Mouse (Mus musculus): ENCODE data around the gene Cdca7l. TPM values are rescaled to one million over a fixed set of nuclear protein-coding genes. Genes with fewer than 3 reads are reported as not detected.
"Not testable (repeated sequence)": the region's sequence is repeated elsewhere in the genome, so short reads cannot be mapped to it uniquely, and the experiment has no call there.

Cdca7l gene
- total RNA-seq (2021) = 1 to 10 TPM; 1.8 to 2.1 TPM
- long read RNA-seq, partial matches to known transcripts = 0 of 6 reads
- long read RNA-seq, other reads (novel, unspliced or antisense) = 4 of 6 reads

DNA sequence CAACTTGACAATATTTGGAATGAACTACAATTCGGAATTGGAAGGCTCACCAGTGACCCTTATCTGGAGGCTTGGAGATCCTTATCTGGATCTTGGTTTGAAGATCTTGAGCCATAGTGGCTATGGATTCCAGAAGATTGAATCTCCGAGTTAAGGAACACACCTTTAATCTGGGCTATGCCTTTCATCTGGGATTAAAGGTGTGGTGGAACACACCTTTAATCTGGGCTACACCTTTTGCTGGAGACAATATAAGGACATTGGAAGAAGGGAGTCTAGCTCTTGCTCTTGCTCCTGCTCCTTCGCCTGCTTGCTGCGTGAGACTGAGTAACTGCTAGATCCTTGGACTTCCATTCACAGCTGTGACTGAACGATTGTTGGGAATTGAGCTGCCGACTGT is at the start of gene Cdca7l:
Gene Cdca7l (plus strand): TSS at position 301 of the 400 bp plus-strand sequence.
- DNase-seq (ENCODE audit: low spot score in 2 of 2) = not testable (repeated sequence)

DNA sequence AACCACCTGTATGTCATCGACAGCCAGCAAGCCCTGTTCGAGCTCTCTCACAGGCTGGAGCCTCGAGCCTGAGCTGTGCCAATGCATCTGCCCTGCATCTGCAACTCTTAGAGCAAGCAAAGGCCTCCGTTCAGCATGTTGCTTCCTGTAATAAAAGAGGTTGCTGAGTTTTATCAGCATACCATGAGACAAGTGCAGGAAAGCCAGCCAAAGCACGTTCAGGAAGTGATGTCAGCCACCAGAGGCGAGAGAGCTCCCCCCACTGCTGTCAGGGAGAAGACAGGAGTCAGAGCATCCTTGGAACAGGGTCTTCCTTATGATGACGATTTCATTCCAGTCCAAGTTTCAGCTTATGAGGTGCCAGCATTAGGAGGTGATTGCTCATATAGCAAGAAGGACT is 48.1 kb upstream of the Cdca7l start:
- no peak for DNase-seq (ENCODE audit: low spot score in 2 of 2)

DNA sequence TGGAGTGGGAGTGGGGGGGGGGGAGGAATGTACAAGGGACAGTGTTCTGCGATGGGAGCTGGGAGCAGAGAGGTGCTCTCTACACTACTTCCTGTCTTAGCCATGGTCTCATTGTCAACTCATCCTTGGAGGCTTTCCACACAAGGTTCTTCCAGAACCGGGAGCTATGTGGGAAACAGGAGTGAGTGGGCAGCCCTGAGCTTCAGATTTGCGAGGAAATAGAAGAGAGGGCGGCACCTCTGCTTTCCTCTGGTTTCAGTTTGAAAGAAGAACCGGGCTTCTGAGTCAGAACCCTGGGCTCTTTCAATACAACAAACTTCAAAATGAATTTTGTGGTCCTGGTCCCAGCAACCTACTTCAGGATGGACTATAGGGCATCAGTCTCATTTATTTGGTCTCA is 43.7 kb upstream of the Cdca7l start:
- no peak for DNase-seq (ENCODE audit: low spot score in 2 of 2)

DNA sequence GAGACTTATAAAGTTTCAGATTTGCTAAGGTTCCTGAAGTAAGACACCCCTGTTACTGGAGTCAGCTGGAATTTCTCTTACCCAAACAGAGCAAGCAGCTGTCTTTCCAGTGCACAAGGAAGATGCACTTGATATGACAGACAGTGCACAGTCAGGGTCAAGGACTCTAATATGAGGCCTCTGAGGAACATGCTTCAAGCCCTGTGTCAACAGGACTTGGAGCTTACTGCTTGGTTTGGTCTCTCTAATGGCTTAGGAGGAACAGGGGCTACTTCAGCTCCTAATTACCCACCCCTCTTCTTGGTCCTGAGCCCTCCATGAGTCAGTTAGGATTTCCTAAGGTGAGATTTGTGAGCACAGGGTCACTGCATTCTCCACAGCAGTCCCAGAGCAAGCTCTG is 43.2 kb upstream of the Cdca7l start:
- DNase-seq (ENCODE audit: low spot score in 2 of 2) = no peak

DNA sequence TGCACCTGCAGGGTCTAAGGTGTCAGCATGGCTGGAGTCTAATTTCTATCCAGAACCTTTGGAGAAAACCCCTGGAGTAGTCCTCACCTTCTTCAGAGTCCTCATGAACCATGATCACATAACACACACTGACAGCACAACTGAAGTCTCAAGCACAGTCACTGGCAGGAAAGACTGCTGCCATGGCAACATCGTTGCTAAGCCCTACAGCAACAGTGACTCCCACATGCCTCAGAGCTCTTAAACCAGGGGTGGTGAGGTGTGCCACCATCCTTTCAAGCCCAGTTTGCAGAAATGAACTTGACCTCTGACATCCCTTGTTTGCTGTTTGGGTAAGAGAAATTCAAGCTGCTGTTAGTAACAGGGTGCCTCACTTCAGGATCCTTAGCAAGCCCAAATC is 42.4 kb upstream of the Cdca7l start:
- DNase-seq (ENCODE audit: low spot score in 2 of 2) = peak in 1 of 2 experiments; percentile 47

DNA sequence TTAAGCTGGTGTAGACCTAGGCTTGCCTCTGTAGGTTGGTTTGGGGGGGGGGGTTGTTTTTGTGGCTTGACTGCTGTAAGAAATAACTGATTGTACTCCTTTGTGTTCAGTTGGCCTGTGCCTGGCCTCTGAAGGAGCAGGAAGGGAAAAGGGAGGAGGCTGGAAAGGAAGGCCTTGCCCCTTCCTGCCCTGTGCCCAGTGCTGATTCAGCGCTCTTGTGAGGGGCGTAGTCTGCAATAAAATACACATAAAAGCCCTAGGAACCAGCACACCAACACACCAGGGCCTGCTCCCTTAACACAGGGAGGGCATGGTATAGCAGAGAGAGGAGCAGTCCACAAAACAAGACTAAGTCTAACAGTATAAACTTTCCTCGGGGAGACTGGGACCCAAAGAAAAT is 40.8 kb upstream of the Cdca7l start:
- DNase-seq (ENCODE audit: low spot score in 2 of 2) = no peak

DNA sequence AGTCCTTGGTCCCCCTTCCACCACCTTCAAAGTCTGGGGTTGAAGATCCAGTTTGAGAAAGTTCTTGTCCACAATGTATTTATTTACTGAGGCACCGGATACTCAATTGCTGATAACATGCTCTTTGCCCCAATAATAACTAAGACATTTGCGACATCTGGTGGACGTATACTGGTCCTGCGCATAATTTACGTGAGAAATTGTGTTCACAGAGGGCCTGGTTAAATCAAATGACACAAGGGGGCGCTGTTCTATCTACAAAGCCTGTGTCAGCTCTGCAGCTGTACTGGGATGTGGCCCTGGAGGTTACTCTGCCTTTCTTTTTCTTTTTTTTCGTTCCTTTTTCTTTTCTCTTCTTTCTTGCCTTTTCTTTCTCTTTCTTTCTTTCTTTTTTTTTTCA is 39.2 kb upstream of the Cdca7l start:
- peak; percentile 78 to 81 for DNase-seq (ENCODE audit: low spot score in 2 of 2)

DNA sequence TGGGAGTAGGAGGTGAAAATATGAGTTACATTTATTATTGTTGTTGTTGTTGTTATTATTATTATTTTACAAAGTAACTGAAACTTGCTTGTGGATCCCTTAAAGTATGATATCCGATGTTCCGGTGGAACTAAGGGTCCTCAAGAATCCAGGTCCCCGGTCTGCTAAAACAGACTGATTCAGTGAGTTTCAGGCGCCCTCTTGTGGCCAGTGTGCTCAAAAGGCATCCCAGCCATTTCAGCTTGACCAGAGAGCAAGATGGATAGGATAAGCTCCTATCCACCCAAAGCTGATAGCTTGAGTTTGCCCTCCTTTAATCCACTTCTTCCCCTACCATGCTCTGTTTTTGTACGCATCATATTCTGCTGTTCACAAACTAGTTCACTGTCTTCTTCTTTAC is 35.0 kb upstream of the Cdca7l start:
- peak; percentile 82 to 86 for DNase-seq (ENCODE audit: low spot score in 2 of 2)

DNA sequence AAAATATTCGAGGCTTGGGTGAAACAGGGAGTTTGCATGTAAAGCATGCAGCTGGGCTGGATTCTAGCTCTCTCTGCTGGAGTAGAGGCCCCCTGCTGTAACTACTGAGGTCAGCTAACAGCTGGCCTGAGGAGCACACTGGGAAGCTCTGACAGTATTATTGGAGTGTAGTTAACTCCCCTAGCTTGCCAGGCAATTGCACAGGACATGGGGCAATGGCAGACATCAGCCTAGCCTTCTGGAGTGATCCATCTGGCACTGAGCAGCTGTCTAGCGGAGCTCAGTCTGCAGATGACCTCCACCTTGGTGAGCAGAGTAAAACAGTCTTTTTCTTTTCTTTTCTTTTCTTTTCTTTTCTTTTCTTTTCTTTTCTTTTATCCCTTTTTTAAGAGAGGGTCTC is 33.9 kb upstream of the Cdca7l start:
- no peak for DNase-seq (ENCODE audit: low spot score in 2 of 2)

DNA sequence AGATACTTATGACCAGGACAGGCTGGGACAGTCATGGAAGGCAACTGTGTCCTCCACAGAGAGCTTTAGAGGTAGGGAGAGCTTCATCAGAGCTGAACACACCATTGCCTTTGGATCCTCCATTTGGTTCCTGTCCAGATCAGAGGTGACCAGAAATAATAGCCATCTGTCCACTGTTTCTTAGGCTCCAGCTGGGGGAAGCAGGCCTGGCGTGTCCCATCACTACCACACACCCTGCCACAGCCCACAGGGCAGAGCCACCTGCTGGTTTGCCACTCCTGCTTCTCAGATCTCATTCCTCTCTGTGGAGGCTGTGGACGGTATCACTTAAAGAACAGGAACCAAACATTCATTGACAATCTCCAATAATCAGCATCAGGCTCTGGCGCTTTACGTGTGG is 32.9 kb upstream of the Cdca7l start:
- no peak for DNase-seq (ENCODE audit: low spot score in 2 of 2)

DNA sequence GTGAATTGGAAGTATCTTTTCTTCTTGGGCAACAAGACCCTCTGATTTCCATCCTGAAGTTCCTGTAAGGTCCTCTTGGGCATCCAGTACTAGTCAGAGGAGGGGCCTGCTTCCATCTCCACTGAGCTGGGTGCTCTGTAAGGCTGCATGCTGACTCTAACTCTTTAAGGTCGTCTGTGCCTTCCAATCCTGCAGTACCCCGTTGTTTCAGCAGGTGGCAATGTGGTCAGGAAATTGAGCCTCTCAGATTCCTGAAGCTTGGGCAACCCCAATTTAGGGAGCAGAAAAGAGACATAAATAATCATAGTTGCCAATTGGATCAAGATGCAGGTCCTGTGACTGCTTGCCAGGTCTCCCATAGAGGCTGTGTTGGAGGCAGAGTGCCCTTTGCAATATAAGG is 31.5 kb upstream of the Cdca7l start:
- peak; percentile 87 to 93 for DNase-seq (ENCODE audit: low spot score in 2 of 2)

DNA sequence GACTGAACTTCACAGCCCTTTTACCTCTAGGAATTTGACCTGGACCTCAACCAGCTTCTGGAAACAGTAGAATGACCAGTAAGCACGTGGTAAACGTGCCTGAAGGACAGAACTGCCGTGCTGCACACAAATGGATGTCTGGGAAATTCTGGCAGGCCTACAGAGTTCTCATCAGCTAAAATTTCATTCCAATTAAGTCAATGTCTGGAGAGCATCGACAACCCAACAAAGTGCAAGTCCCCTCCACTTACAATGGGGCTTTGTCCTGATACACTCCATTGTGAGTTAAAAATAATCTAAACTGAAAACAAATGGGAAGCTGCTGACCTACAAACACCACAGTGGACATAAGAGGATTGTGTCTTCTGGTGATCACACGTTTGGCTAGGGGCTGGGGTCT is 27.2 kb upstream of the Cdca7l start:
- no peak for DNase-seq (ENCODE audit: low spot score in 2 of 2)

DNA sequence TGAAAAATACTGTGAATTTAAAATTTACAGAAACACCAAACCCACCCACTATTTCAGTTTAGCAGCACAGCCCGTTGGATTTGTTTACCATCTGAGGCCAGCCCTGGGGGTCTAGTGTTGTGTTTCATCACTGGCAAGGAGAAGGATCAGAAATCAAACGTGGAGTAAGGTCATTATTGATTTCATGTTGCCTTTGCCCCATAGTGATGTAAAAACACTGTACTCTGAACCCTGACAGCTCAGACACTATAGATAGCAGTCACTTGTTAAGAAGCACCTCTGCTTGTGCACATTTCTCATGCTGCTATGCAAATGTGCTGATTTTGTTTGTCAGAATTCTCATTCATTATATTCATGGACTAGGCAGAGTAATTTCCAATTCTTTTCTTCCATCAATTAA is 22.7 kb upstream of the Cdca7l start:
- no peak for DNase-seq (ENCODE audit: low spot score in 2 of 2)

DNA sequence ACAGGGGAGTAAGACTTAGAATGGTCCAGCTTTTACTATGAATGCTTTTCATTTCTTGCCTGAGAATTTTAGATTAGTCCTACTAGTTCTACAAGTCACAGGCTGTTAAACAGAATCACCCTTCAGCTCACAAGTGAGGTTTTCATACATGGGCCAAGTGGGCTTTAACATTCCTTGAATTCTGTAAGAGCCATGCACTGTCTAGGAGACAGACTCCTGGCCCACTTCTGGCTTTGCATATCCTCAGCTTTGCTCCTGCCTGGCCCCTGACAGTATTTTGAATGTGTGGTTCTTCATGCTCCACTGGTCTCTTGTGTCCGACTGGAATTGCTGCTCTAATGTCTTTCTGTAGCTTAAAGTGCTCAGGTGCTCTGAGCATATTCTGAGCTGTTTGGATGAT is 20.7 kb upstream of the Cdca7l start:
- DNase-seq (ENCODE audit: low spot score in 2 of 2) = no peak

DNA sequence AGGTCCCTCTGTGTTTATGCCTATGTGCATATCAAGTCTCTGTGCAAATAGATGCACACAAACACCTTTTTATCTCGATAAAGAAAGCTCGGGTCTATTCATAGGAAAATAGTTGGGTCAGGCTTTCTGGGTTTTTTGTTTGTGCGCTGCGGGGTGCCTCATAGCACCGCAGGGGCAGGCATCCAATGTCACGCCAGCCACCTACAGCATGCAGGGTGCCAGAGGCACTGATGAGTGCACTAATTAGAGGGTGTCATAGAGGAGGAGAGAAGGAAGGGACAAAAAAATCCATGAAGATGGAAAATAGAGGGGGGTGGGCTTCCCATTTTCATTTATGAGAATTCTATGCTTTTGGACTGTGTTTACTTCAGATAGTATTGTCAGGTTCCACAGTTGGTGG is 17.5 kb upstream of the Cdca7l start:
- peak in 1 of 2 experiments; percentile 16 for DNase-seq (ENCODE audit: low spot score in 2 of 2)

DNA sequence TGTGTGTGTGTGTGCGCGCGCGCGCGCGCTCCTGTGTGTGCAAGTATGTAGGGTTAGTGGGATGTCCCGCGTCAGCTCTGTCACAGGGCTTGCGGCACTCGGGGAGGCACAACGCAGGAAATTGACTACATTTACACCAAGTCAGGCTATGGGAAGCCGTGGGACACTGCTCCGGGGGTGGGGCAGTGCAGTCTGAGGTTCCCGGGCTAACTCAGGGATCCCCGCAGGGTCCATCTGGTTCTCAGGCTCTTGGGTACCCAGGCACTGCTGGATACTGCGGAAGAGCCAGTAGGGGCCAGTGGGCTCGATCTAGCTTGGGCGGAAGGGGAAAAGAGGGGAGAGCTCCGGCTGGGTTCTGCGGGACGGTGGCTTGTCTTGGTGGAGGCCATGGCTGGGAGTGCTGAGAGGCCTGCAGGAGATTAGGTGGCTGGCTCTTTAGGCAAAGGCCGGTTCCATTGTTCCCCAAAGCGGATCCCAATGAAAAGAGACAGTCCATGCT is 15.5 kb upstream of the Cdca7l start:
- DNase-seq (ENCODE audit: low spot score in 2 of 2) = no peak

DNA sequence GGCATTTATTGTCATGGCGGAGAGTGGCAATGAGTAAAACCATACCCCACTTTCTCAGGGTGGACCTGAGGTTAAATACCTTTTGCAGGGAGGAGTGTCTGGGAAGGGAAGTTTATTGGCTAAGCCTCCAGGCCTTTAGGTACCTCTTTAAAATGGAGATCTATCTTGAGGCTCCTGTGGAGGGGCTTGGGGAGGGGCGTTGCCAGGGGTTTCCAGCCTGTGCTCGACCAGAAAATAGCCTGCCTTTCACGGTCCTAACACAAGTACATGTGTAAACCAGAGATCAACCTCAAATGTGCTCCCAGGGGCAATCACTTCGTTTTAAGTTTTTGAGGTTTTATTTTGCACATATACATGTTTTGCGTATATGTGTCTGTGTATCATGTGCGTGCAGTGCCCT is 15.1 kb upstream of the Cdca7l start:
- DNase-seq (ENCODE audit: low spot score in 2 of 2) = no peak

DNA sequence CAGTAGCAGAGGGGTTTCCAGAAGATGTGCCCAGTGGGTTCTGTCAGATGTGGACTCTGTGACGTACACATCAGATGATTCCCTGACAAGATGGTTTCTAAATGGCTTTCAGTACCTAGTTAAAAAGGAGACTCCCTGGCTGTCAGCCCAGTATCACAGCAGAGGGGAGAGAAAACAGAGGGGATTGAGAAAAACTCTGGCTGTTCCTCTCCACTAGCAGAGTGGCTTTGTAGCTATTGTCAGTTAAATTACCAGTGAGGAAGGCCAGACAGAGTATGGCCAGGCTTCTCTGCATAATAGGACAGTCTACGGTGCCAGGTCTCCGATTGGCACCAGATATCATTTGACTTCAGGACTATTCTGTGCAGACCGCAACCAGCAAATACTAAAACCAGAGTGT is 8.8 kb upstream of the Cdca7l start:
- no peak for DNase-seq (ENCODE audit: low spot score in 2 of 2)

DNA sequence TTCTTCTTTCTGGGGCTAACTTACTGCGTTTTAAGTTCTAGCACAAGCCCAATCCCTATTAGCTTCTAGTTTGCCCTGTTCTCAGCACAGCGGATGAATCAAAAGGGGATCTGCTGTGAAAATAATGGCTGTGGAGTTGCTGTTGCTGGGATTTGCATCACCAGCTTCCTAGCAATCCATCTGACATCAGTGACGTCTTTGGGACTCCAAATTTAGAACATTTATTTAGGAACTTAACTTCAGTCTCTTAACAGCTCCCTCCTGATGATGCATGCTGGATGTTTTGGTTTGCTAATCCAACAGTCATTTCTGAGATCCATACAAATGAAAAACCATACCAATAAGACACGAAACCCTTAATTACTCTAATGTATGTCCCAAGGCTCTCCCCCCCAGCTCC is 1.5 kb downstream of the Cdca7l start:
- DNase-seq (ENCODE audit: low spot score in 2 of 2) = no peak

DNA sequence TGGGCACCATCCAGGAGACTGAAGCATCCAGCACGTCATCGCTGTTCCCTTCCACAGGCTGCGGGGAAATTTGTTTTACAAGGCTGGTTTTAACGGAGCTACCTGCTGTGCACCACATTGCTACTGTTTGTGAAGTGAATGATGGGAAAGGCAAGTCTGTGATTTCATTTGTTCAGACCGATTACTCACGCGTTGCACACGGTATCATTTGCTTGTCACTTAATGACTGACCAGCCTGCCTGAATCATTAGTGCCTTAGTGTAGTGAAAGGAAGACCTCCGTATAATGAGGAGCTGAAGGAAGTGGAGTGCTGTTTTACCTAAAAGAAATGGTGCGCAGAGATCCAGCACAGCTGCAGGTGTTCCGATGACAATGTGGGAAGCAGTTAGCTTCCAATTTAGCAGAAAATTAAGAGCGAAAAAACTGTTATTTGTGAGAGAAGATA is 1.9 kb downstream of the Cdca7l start:
- DNase-seq (ENCODE audit: low spot score in 2 of 2) = peak in 1 of 2 experiments; percentile 29

DNA sequence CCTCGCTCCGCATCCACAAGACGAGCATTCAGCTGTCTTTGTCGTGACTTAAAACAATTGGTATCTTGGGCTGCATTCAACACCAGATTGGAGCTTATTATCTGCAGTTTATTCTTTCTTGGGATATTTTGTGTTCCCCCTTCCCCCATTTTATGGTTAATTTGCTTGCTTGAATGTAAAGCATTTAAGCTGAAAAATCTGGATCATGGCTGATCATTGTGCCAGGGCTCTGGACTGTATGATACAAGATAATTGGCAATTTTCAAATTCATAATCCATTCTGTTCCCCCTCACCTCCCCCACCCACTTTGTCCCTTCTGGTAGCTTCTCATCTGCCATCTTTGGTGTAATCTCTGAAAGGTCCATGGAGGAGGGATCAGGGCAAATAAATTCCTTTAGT is 2.4 kb downstream of the Cdca7l start:
- peak in 1 of 2 experiments; percentile 18 for DNase-seq (ENCODE audit: low spot score in 2 of 2)

DNA sequence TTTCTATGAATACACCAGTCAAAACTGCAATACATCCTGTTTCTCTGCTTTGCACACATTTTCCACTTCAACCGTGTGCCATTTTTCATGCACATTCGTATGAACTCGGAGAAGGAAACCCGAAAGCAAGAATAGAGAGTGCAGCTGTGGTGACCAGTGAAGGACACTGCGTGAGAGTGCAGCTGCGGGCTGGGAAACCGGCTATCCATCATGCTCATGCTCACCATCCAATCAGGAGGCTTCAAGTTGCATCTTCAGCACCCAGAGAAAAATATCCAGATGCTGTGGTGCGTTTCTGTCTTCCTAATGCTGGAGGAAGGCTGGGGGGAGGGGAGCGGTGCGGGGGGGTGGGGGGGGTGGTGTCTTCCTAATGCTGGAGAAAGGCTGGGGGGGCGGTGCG is 3.5 kb downstream of the Cdca7l start:
- DNase-seq (ENCODE audit: low spot score in 2 of 2) = no peak

DNA sequence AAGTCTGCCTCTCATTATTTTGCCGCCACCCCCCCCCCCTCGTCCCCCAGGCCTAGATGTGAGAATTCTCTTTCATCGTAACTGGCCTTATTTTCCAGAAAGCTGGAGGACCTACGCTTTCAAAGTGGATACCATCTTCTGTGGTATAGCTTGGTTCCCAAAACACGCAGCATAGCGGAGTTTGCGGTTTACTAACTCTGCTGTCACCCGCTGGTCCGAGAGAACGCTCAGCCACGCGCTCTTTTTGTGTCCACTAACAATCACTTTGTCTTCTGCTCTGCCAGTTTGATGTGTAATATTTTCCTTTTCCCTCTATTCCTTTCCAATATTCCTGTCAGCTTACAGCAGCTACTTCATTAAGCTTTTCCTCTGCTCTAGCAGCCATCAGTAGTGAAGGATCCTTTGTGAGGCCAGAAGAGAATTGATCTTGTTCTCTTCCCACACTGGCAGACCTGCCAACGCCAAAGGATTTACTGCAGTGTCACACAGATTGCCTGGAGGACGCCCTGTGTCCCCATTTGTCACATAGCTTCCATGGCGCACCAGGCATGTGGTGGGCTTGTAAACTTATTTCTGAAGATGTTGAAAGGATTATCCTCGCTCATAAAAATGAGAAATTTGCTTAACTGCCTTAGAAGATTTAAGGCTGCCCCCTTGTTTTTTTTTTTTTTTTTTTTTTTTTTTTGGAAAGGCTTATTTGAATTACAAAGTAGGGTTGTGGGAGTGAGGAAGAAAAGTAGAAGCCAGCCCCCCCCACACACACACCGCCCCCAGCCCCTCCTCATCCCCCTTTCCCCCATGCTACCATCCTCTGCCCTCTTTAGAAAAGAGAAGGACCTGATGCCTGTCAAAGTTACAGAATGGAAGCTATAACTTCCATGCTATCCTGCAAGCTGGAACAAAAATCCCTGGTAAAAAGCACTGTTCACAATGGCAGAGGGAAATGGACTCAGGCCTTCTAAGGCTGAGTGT is 4.6 kb downstream of the Cdca7l start:
- no peak for DNase-seq (ENCODE audit: low spot score in 2 of 2)

All from layer of hippocampus, postnatal 10 days (tissue).